Mouse (Mus musculus): Measurements from ENCODE around the gene Comt. TPM values are rescaled to one million over a fixed set of nuclear protein-coding genes. Genes with fewer than 3 reads are reported as not detected.

The Comt gene
- polyA plus RNA-seq, 1 experiment from 2014 or later: 118 TPM

DNA sequence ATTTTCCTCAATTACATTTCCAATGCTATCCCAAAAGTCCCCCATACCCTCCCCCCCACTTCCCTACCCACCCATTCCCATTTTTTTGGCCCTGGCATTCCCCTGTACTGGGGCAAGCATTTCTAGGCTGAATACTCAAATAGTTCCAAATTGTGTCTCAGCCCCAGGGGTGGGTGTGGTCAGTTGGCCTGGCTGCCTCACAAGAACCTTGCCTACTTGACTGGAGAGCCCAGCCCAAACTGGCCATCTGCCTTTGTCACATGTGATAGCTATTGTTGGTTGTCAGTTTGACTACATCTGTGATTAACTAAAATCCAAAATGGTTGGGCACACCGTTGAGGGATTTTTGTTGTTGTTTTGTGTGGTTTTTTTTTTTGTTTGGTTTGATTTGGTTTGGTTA lies 69.7 kb downstream of the Comt start:
- no peaks in the 10 kb centered on the region for H3K36me3 ChIP-seq (ENCODE audit: inconsistent target)
- H3K79me2 ChIP-seq (ENCODE audit: inconsistent target): no peaks in the 10 kb centered on the region
- H3K4me3 ChIP-seq (ENCODE audit: inconsistent target): no peak overlapping the region
- 70% methylated on average over 1 of the region's 1 CpGs for WGBS (ENCODE audit: missing documents)
- no peak overlapping the region for H3K27ac ChIP-seq

Other genes with a start within 250 kb of the Comt start
- gene Ccdc188, start 209.0 kb downstream of the Comt start, polyA plus RNA-seq (2018): not detected in 3 replicates
- 6.7 to 9.5 TPM (median 8.9 TPM) in 3 replicates for gene Zdhhc8, start 191.7 kb downstream of the Comt start, polyA plus RNA-seq (2018)
- gene Trmt2a, start 178.2 kb downstream of the Comt start, polyA plus RNA-seq (2018): 38.8 to 85.1 TPM (median 48.0 TPM) in 3 replicates
- gene Ranbp1, start 178.1 kb downstream of the Comt start, polyA plus RNA-seq (2018): 67.3 to 311 TPM (median 228 TPM) in 3 replicates
- not detected in 3 replicates for gene Gm49776, start 168.5 kb downstream of the Comt start, polyA plus RNA-seq (2018)
- 11.3 to 17.8 TPM (median 12.9 TPM) in 3 replicates for gene Dgcr8, start 137.6 kb downstream of the Comt start, polyA plus RNA-seq (2018)
- gene Tango2, start 78.7 kb downstream of the Comt start, polyA plus RNA-seq (2018): 16.5 to 31.4 TPM (median 21.0 TPM) in 3 replicates
- gene Arvcf, start 78.7 kb downstream of the Comt start, polyA plus RNA-seq (2018): 0.75 to 2.7 TPM (median 0.89 TPM) in 3 replicates
- 10.3 to 16.8 TPM (median 14.7 TPM) in 3 replicates for gene Txnrd2, start 468 bp downstream of the Comt start, polyA plus RNA-seq (2018)
- gene Gnb1l, start 71.9 kb upstream of the Comt start, polyA plus RNA-seq (2018): 0.89 to 4.1 TPM (median 1.3 TPM) in 3 replicates
- gene Rtl10, start 72.0 kb upstream of the Comt start, polyA plus RNA-seq (2018): 1.5 TPM in 1 of 3 replicates, not detected in the others
- not detected in 3 replicates for gene Tbx1, start 163.8 kb upstream of the Comt start, polyA plus RNA-seq (2018)
- 0.36 TPM in 1 of 3 replicates, not detected in the others for gene Gp1bb, start 195.6 kb upstream of the Comt start, polyA plus RNA-seq (2018)
- not detected in 3 replicates for gene Gm49601, start 199.6 kb upstream of the Comt start, polyA plus RNA-seq (2018)
- gene Sept5, start 203.1 kb upstream of the Comt start, polyA plus RNA-seq (2018): 0.33 to 0.36 TPM in 2 of 3 replicates, not detected in the other